Mouse (Mus musculus): ENCODE results near the gene Sele. TPM values are rescaled to one million over a fixed set of nuclear protein-coding genes. Genes with fewer than 3 reads are reported as not detected.

Gene Sele
- polyA plus RNA-seq, 1 experiment from 2014 or later: not detected

GRCm38 (mm10) chr1:164073803-164074202, 25.8 kb downstream of the Sele start:
- Histone ChIP-seq H3K4me2 (no peak overlapping the region), H3K27me3 (no peaks in the 10 kb centered on the region), H3K4me3 (no peak overlapping the region), H3K27ac (no peak overlapping the region), H3K4me1 (no peaks in the 10 kb centered on the region), H3K9ac (no peak overlapping the region), H3K9me3 (no peaks in the 10 kb centered on the region), H3K36me3 (no peaks in the 10 kb centered on the region)
- 79% methylated on average over 7 of the region's 7 CpGs for WGBS
- ATAC-seq (ENCODE audit: insufficient number of reproducible peaks, insufficient read depth, low FRiP score, low TSS enrichment, low read depth): no peak

- Histone ChIP-seq H3K9me3 (no peaks in the 10 kb centered on the region), H3K4me3 (no peak overlapping the region), H3K27ac (no peak overlapping the region), H3K9ac (no peak overlapping the region), H3K36me3 (no peaks in the 10 kb centered on the region), H3K4me2 (no peak overlapping the region), H3K4me1 (no peaks in the 10 kb centered on the region), H3K27me3 (no peaks in the 10 kb centered on the region)
- WGBS: 86% methylated on average over 2 of the region's 2 CpGs
- ATAC-seq (ENCODE audit: insufficient number of reproducible peaks, insufficient read depth, low FRiP score, low TSS enrichment, low read depth): no peak
These were observed 26.6 kb downstream of the Sele start for GRCm38 (mm10) chr1:164074606-164075140.

- H3K9ac ChIP-seq: no peak overlapping the region
- H3K27ac ChIP-seq: no peak overlapping the region
- no peaks in the 10 kb centered on the region for H3K4me1 ChIP-seq
- no peaks in the 10 kb centered on the region for H3K36me3 ChIP-seq
- H3K27me3 ChIP-seq: no peaks in the 10 kb centered on the region
- no peak overlapping the region for H3K4me2 ChIP-seq
- no peak for ATAC-seq (ENCODE audit: insufficient number of reproducible peaks, insufficient read depth, low FRiP score, low TSS enrichment, low read depth)
- H3K4me3 ChIP-seq: no peak overlapping the region
- no peaks in the 10 kb centered on the region for H3K9me3 ChIP-seq
- WGBS: 81% methylated on average over 1 of the region's 1 CpGs
These were observed 27.4 kb downstream of the Sele start for GRCm38 (mm10) chr1:164075416-164075815.

GRCm38 (mm10) chr1:164076441-164076840, 28.4 kb downstream of the Sele start:
- Histone ChIP-seq H3K4me1 (no peaks in the 10 kb centered on the region), H3K36me3 (no peaks in the 10 kb centered on the region), H3K27ac (no peak overlapping the region), H3K4me2 (no peak overlapping the region), H3K4me3 (no peak overlapping the region), H3K27me3 (no peaks in the 10 kb centered on the region), H3K9me3 (no peaks in the 10 kb centered on the region), H3K9ac (no peak overlapping the region)
- 65% methylated on average over 1 of the region's 1 CpGs for WGBS
- no peak for ATAC-seq (ENCODE audit: insufficient number of reproducible peaks, insufficient read depth, low FRiP score, low TSS enrichment, low read depth)

GRCm38 (mm10) chr1:164077031-164077430, 29.0 kb downstream of the Sele start:
- Histone ChIP-seq H3K4me1 (no peaks in the 10 kb centered on the region), H3K9me3 (no peaks in the 10 kb centered on the region), H3K27ac (no peak overlapping the region), H3K9ac (no peak overlapping the region), H3K4me3 (no peak overlapping the region), H3K27me3 (no peaks in the 10 kb centered on the region), H3K36me3 (no peaks in the 10 kb centered on the region), H3K4me2 (no peak overlapping the region)
- ATAC-seq (ENCODE audit: insufficient number of reproducible peaks, insufficient read depth, low FRiP score, low TSS enrichment, low read depth): no peak
- 88% methylated on average over 3 of the region's 3 CpGs for WGBS

- H3K27ac ChIP-seq: no peak overlapping the region
- H3K4me3 ChIP-seq: no peak overlapping the region
- H3K4me2 ChIP-seq: no peak overlapping the region
- no peaks in the 10 kb centered on the region for H3K36me3 ChIP-seq
- ATAC-seq (ENCODE audit: insufficient number of reproducible peaks, insufficient read depth, low FRiP score, low TSS enrichment, low read depth): no peak
- no peaks in the 10 kb centered on the region for H3K4me1 ChIP-seq
- no peak overlapping the region for H3K9ac ChIP-seq
- 84% methylated on average over 4 of the region's 4 CpGs for WGBS
- no peaks in the 10 kb centered on the region for H3K27me3 ChIP-seq
- H3K9me3 ChIP-seq: no peaks in the 10 kb centered on the region
These were observed 30.3 kb downstream of the Sele start for GRCm38 (mm10) chr1:164078323-164078741.

GRCm38 (mm10) chr1:164079091-164079490, 31.1 kb downstream of the Sele start:
- Histone ChIP-seq H3K9me3 (no peaks in the 10 kb centered on the region), H3K4me2 (no peak overlapping the region), H3K9ac (no peak overlapping the region), H3K27me3 (no peaks in the 10 kb centered on the region), H3K4me1 (no peaks in the 10 kb centered on the region), H3K36me3 (no peaks in the 10 kb centered on the region), H3K27ac (no peak overlapping the region), H3K4me3 (no peak overlapping the region)
- no peak for ATAC-seq (ENCODE audit: insufficient number of reproducible peaks, insufficient read depth, low FRiP score, low TSS enrichment, low read depth)
- 86% methylated on average over 11 of the region's 11 CpGs for WGBS

GRCm38 (mm10) chr1:164083046-164083445, 35.0 kb downstream of the Sele start:
- WGBS: 79% methylated on average over 4 of the region's 4 CpGs
- H3K27ac ChIP-seq: no peak overlapping the region
- no peak overlapping the region for H3K4me3 ChIP-seq
- no peak overlapping the region for H3K4me2 ChIP-seq
- ATAC-seq (ENCODE audit: insufficient number of reproducible peaks, insufficient read depth, low FRiP score, low TSS enrichment, low read depth): no peak
- H3K9ac ChIP-seq: no peak overlapping the region
- H3K27me3 ChIP-seq: no peaks in the 10 kb centered on the region
- no peaks in the 10 kb centered on the region for H3K9me3 ChIP-seq
- no peaks in the 10 kb centered on the region for H3K36me3 ChIP-seq
- no peaks in the 10 kb centered on the region for H3K4me1 ChIP-seq

GRCm38 (mm10) chr1:164086797-164087196, 38.8 kb downstream of the Sele start:
- no peak overlapping the region for H3K27ac ChIP-seq
- H3K9ac ChIP-seq: no peak overlapping the region
- WGBS: 80% methylated on average over 3 of the region's 3 CpGs
- H3K4me2 ChIP-seq: no peak overlapping the region
- H3K27me3 ChIP-seq: no peaks in the 10 kb centered on the region
- no peaks in the 10 kb centered on the region for H3K36me3 ChIP-seq
- H3K4me1 ChIP-seq: no peaks in the 10 kb centered on the region
- no peaks in the 10 kb centered on the region for H3K9me3 ChIP-seq
- H3K4me3 ChIP-seq: no peak overlapping the region
- ATAC-seq (ENCODE audit: insufficient number of reproducible peaks, insufficient read depth, low FRiP score, low TSS enrichment, low read depth): no peak

GRCm38 (mm10) chr1:164087872-164088271, 39.8 kb downstream of the Sele start:
- Histone ChIP-seq H3K36me3 (no peaks in the 10 kb centered on the region), H3K27ac (no peak overlapping the region), H3K4me1 (no peaks in the 10 kb centered on the region), H3K4me2 (no peak overlapping the region), H3K27me3 (no peaks in the 10 kb centered on the region), H3K9me3 (no peaks in the 10 kb centered on the region), H3K4me3 (no peak overlapping the region), H3K9ac (no peak overlapping the region)
- no peak for ATAC-seq (ENCODE audit: insufficient number of reproducible peaks, insufficient read depth, low FRiP score, low TSS enrichment, low read depth)
- WGBS: 92% methylated on average over 5 of the region's 5 CpGs

GRCm38 (mm10) chr1:164096780-164097179, 48.7 kb downstream of the Sele start:
- 64% methylated on average over 6 of the region's 6 CpGs for WGBS
- Histone ChIP-seq H3K27ac (no peak overlapping the region), H3K27me3 (no peaks in the 10 kb centered on the region), H3K4me3 (no peak overlapping the region), H3K36me3 (no peaks in the 10 kb centered on the region), H3K4me2 (no peak overlapping the region), H3K4me1 (no peaks in the 10 kb centered on the region), H3K9me3 (no peaks in the 10 kb centered on the region), H3K9ac (no peak overlapping the region)
- no peak for ATAC-seq (ENCODE audit: insufficient number of reproducible peaks, insufficient read depth, low FRiP score, low TSS enrichment, low read depth)

- no peak overlapping the region for H3K4me2 ChIP-seq
- no peak overlapping the region for H3K9ac ChIP-seq
- H3K27me3 ChIP-seq: no peaks in the 10 kb centered on the region
- 76% methylated on average over 2 of the region's 2 CpGs for WGBS
- no peaks in the 10 kb centered on the region for H3K9me3 ChIP-seq
- no peak overlapping the region for H3K4me3 ChIP-seq
- H3K27ac ChIP-seq: no peak overlapping the region
- no peaks in the 10 kb centered on the region for H3K4me1 ChIP-seq
- no peak for ATAC-seq (ENCODE audit: insufficient number of reproducible peaks, insufficient read depth, low FRiP score, low TSS enrichment, low read depth)
- H3K36me3 ChIP-seq: no peaks in the 10 kb centered on the region
These were observed 49.9 kb downstream of the Sele start for GRCm38 (mm10) chr1:164097911-164098310.

- 63% methylated on average over 2 of the region's 2 CpGs for WGBS
These were observed 50.3 kb downstream of the Sele start for GRCm38 (mm10) chr1:164098372-164098771.

More at GRCm38 (mm10) chr1:164098372-164098771, 50.3 kb downstream of the Sele start:
- H3K4me2 ChIP-seq: no peak overlapping the region
- H3K27me3 ChIP-seq: no peaks in the 10 kb centered on the region
- no peaks in the 10 kb centered on the region for H3K9me3 ChIP-seq
- H3K36me3 ChIP-seq: no peaks in the 10 kb centered on the region
- H3K4me3 ChIP-seq: no peak overlapping the region
- H3K27ac ChIP-seq: no peak overlapping the region
- no peak overlapping the region for H3K9ac ChIP-seq
- ATAC-seq (ENCODE audit: insufficient number of reproducible peaks, insufficient read depth, low FRiP score, low TSS enrichment, low read depth): no peak
- H3K4me1 ChIP-seq: no peaks in the 10 kb centered on the region
